Mouse (Mus musculus) adrenal gland, adult 18-20 months (tissue): ENCODE measurements at regions not wholly inside any gene's neighbourhood (a gene's known extent, or its start where the extent isn't known, plus 50 kb on each side); places are given as distances from the start of the nearest gene placed in this dataset.

Experiments used
- DNase-seq, 2 experiments: peaks; one replicate each; pipeline ENCODE4 v3.0.0; 2021 to 2022; ENCODE audit warnings: low spot score in 2 of 2

GRCm38 (mm10) chr16:51675101-51675500, 355.9 kb upstream of the Cblb start:
- DNase-seq, result no peak

- DNase-seq, result no peak
These were observed 355.0 kb upstream of the Cblb start for GRCm38 (mm10) chr16:51675988-51676387.

GRCm38 (mm10) chr16:51690861-51691260, 340.2 kb upstream of the Cblb start:
- no peak for DNase-seq

GRCm38 (mm10) chr16:51705026-51705425, 326.0 kb upstream of the Cblb start:
- no peak for DNase-seq

- DNase-seq, result no peak
These were observed 312.3 kb upstream of the Cblb start for GRCm38 (mm10) chr16:51718695-51719094.

GRCm38 (mm10) chr16:51719637-51720036, 311.4 kb upstream of the Cblb start:
- no peak for DNase-seq

- no peak for DNase-seq
These were observed 308.3 kb upstream of the Cblb start for GRCm38 (mm10) chr16:51722682-51723081.

- DNase-seq, result no peak
These were observed 289.1 kb upstream of the Cblb start for GRCm38 (mm10) chr16:51741875-51742274.

- no peak for DNase-seq
These were observed 279.1 kb upstream of the Cblb start for GRCm38 (mm10) chr16:51751878-51752277.

- DNase-seq, result no peak
These were observed 272.4 kb upstream of the Cblb start for GRCm38 (mm10) chr16:51758361-51759227.

- DNase-seq, result no peak
These were observed 271.8 kb upstream of the Cblb start for GRCm38 (mm10) chr16:51759228-51759647.

- DNase-seq, result peak; percentile 26 to 40
These were observed 263.5 kb upstream of the Cblb start for GRCm38 (mm10) chr16:51767556-51767955.

GRCm38 (mm10) chr16:51778920-51779319, 252.1 kb upstream of the Cblb start:
- DNase-seq, result no peak

- no peak for DNase-seq
These were observed 236.0 kb upstream of the Cblb start for GRCm38 (mm10) chr16:51795003-51795402.

GRCm38 (mm10) chr16:51807323-51807722, 223.7 kb upstream of the Cblb start:
- DNase-seq, result no peak

GRCm38 (mm10) chr16:51809120-51809519, 221.9 kb upstream of the Cblb start:
- DNase-seq, result no peak

GRCm38 (mm10) chr16:51811073-51811472, 220.0 kb upstream of the Cblb start:
- DNase-seq, result no peak

- DNase-seq, result no peak
These were observed 188.3 kb upstream of the Cblb start for GRCm38 (mm10) chr16:51842770-51843169.

- no peak for DNase-seq
These were observed 185.5 kb upstream of the Cblb start for GRCm38 (mm10) chr16:51845539-51845938.

- no peak for DNase-seq
These were observed 150.3 kb upstream of the Cblb start for GRCm38 (mm10) chr16:51880711-51881110.

- DNase-seq, result no peak
These were observed 149.9 kb upstream of the Cblb start for GRCm38 (mm10) chr16:51881127-51881526.

GRCm38 (mm10) chr16:51883813-51884212, 147.2 kb upstream of the Cblb start:
- DNase-seq, result no peak

GRCm38 (mm10) chr16:51887496-51887895, 143.5 kb upstream of the Cblb start:
- no peak for DNase-seq
